Mouse (Mus musculus) left cerebral cortex, postnatal 10 days (tissue): Measurements from ENCODE around the gene Klhl21. TPM values are rescaled to one million over a fixed set of nuclear protein-coding genes. Genes with fewer than 3 reads are reported as not detected.
"Not testable (repeated sequence)": the region's sequence is repeated elsewhere in the genome, so short reads cannot be mapped to it uniquely, and the experiment has no call there.

Experiments used
- DNase-seq, 2 experiments: peaks; one replicate each; pipeline ENCODE4 v3.0.0; 2021 to 2022; ENCODE audit warnings: low spot score in 2 of 2, mixed read lengths in 1 of 2; ENCODE audit errors: extremely low spot score in 1 of 2
- intact Hi-C: fragments of 180-260 bp; cut with DNase I; formaldehyde crosslinking; loops from one replicate; pipeline ENCODE4 v1.15.1; 2025
- total RNA-seq, 2 experiments: library from RNA; stranded (reverse); gene quantifications; 2 replicates each; pipeline ENCODE4 v1.2.3; 2021

Gene Klhl21
- total RNA-seq, 2 experiments from 2014 or later, result 10.2 to 11.2 TPM

- intact Hi-C loops, result no loop called here
- no peak for DNase-seq
Observed at GRCm38 (mm10) chr4:152012109-152012508, 3.5 kb downstream of the Klhl21 start.

GRCm38 (mm10) chr4:152013036-152013813 lies 4.6 kb downstream of the Klhl21 start:
- intact Hi-C loops, result no loop called here
- DNase-seq, result no peak

- intact Hi-C loops, result no loop called here
- DNase-seq, result no peak
Observed at GRCm38 (mm10) chr4:152019073-152019472, 10.5 kb downstream of the Klhl21 start.

GRCm38 (mm10) chr4:152020024-152020423 lies 11.4 kb downstream of the Klhl21 start:
- intact Hi-C loops, result no loop called here

GRCm38 (mm10) chr4:152021568-152022097 lies 13.0 kb downstream of the Klhl21 start:
- DNase-seq, result no peak
- intact Hi-C loops, result no loop called here

More at GRCm38 (mm10) chr4:152020024-152020423, 11.4 kb downstream of the Klhl21 start:
- no peak for DNase-seq

- DNase-seq, result no peak
- intact Hi-C loops, result no loop called here
Observed at GRCm38 (mm10) chr4:152022506-152022905, 13.9 kb downstream of the Klhl21 start.

GRCm38 (mm10) chr4:152024525-152024924 lies 15.9 kb downstream of the Klhl21 start:
- intact Hi-C loops, result no loop called here
- DNase-seq, result no peak

GRCm38 (mm10) chr4:152026751-152027508 lies 18.3 kb downstream of the Klhl21 start:
- intact Hi-C loops, result no loop called here
- no peak for DNase-seq

GRCm38 (mm10) chr4:152027524-152027923 lies 18.9 kb downstream of the Klhl21 start, which contains the start of gene Zbtb48:
Gene Zbtb48, minus strand, starts transcription at chr4:152027671.
- intact Hi-C loops, result no loop called here
- peak; percentile 97 to 98 for DNase-seq

- no peak for DNase-seq
- intact Hi-C loops, result no loop called here
Observed at GRCm38 (mm10) chr4:152028456-152028855, 19.9 kb downstream of the Klhl21 start.

- intact Hi-C loops, result no loop called here
- DNase-seq, result no peak
Observed at GRCm38 (mm10) chr4:152029087-152029486, 20.5 kb downstream of the Klhl21 start.

GRCm38 (mm10) chr4:152029997-152030396 lies 21.4 kb downstream of the Klhl21 start:
- intact Hi-C loops, result loop anchor here (5.0 kb wide), 1 partner anchor 48 kb away; no protein-coding TSS in a partner anchor
- DNase-seq, result no peak

- DNase-seq, result no peak
Observed at GRCm38 (mm10) chr4:152032922-152033321, 24.3 kb downstream of the Klhl21 start.

GRCm38 (mm10) chr4:152036464-152036863 lies 27.9 kb downstream of the Klhl21 start:
- intact Hi-C loops, DNase-seq: not testable (repeated sequence)

More at GRCm38 (mm10) chr4:152032922-152033321, 24.3 kb downstream of the Klhl21 start:
- intact Hi-C loops, result loop anchor here (5.0 kb wide), 1 partner anchor 51 kb away; no protein-coding TSS in a partner anchor

- intact Hi-C loops, result no loop called here
- no peak for DNase-seq
Observed at GRCm38 (mm10) chr4:152038225-152038984, 29.8 kb downstream of the Klhl21 start, which contains the start of gene Tas1r1. Gene Tas1r1, minus strand, starts transcription at chr4:152038568.

- DNase-seq, result peak; percentile 80 to 95
- intact Hi-C loops, result no loop called here
Observed at GRCm38 (mm10) chr4:152038985-152039830, 30.6 kb downstream of the Klhl21 start, which contains the start of gene Nol9. Gene Nol9, plus strand, starts transcription at chr4:152039321.

GRCm38 (mm10) chr4:152039831-152040310 lies 31.3 kb downstream of the Klhl21 start:
- no peak for DNase-seq
- intact Hi-C loops, result no loop called here
